Mouse (Mus musculus) macrophage (primary cell): Measurements from ENCODE around the gene Zfp512b. TPM values are rescaled to one million over a fixed set of nuclear protein-coding genes. Genes with fewer than 3 reads are reported as not detected.

Source experiments
- H3K27ac ChIP-seq: fragments of 350-480 bp; formaldehyde crosslinking; 2 replicates; pipeline ENCODE4 v1.9.0; 2021
- H3K36me3 ChIP-seq: fragments of 350-480 bp; formaldehyde crosslinking; 2 replicates; pipeline ENCODE4 v1.9.0; 2021; ENCODE audit errors: inconsistent target
- H3K4me3 ChIP-seq: fragments of 350-480 bp; formaldehyde crosslinking; 2 replicates; pipeline ENCODE4 v1.9.0; 2021; ENCODE audit errors: inconsistent target
- H3K79me2 ChIP-seq: fragments of 350-480 bp; formaldehyde crosslinking; 2 replicates; pipeline ENCODE4 v1.9.0; 2021; ENCODE audit errors: inconsistent target
- WGBS: methylation state at CpG from one replicate; pipeline ENCODE4 v1.1.7; 2026; ENCODE audit warnings: inconsistent platforms; ENCODE audit not compliant: missing documents; 5-methylcytosine and 5-hydroxymethylcytosine counted together
- polyA plus RNA-seq: library from polyadenylated mRNA; stranded (reverse); fragments of 250-400 nt; gene quantifications from 3 replicates; pipeline ENCODE4 v1.2.4, GENCODE M21; 2018; ENCODE audit warnings: inconsistent platforms

Zfp512b gene
- polyA plus RNA-seq, 1 experiment from 2014 or later: 6.7 TPM

- H3K36me3 ChIP-seq: no peaks in the 10 kb centered on the region
- 91% methylated on average over 6 of the region's 6 CpGs for WGBS
- H3K4me3 ChIP-seq: no peak overlapping the region
- peaks cover 2% of the 10 kb centered on the region for H3K79me2 ChIP-seq
- H3K27ac ChIP-seq: no peak overlapping the region
Observed at GRCm38 (mm10) chr2:181596221-181596960, 3.8 kb upstream of the Zfp512b start.

- WGBS: 90% methylated on average over 4 of the region's 4 CpGs
- H3K4me3 ChIP-seq: no peak overlapping the region
Observed at GRCm38 (mm10) chr2:181594946-181595696, 2.5 kb upstream of the Zfp512b start.

GRCm38 (mm10) chr2:181593937-181594336 is 1.3 kb upstream of the Zfp512b start:
- Histone ChIP-seq H3K79me2 (no peaks in the 10 kb centered on the region), H3K27ac (no peak overlapping the region), H3K36me3 (peaks cover 2% of the 10 kb centered on the region; the same call in 1 of the 2 replicates), H3K4me3 (no peak overlapping the region)

More at GRCm38 (mm10) chr2:181594946-181595696, 2.5 kb upstream of the Zfp512b start:
- H3K36me3 ChIP-seq: no peaks in the 10 kb centered on the region
- H3K27ac ChIP-seq: no peak overlapping the region
- no peaks in the 10 kb centered on the region for H3K79me2 ChIP-seq

GRCm38 (mm10) chr2:181593042-181593421 is 429 bp upstream of the Zfp512b start:
- Histone ChIP-seq H3K4me3 (peak overlapping the region; percentile 35), H3K79me2 (no peaks in the 10 kb centered on the region), H3K36me3 (peaks cover 8% of the 10 kb centered on the region; the same call in 1 of the 2 replicates), H3K27ac (no peak overlapping the region)
- WGBS: 14% methylated on average over 6 of the region's 6 CpGs

GRCm38 (mm10) chr2:181591528-181592085 is 996 bp downstream of the Zfp512b start, which contains the start of gene Prpf6:
TSS of gene Prpf6 (plus strand) at chr2:181591868.
- no peak within 1 kb of the TSS for H3K27ac ChIP-seq
- WGBS: 25% methylated on average over 5 of the region's 5 CpGs

GRCm38 (mm10) chr2:181590471-181590870 is 2.1 kb downstream of the Zfp512b start:
- 86% methylated on average over 5 of the region's 5 CpGs for WGBS

More at GRCm38 (mm10) chr2:181591528-181592085, 996 bp downstream of the Zfp512b start, which contains the start of gene Prpf6:
- peaks cover 20% of the 10 kb centered on the region for H3K36me3 ChIP-seq
- no peaks in the 10 kb centered on the region for H3K79me2 ChIP-seq
- H3K4me3 ChIP-seq: peak within 1 kb of the TSS; percentile 45

GRCm38 (mm10) chr2:181589732-181590105 is 2.9 kb downstream of the Zfp512b start:
- Histone ChIP-seq H3K27ac (no peak overlapping the region), H3K79me2 (no peaks in the 10 kb centered on the region), H3K36me3 (peaks cover 34% of the 10 kb centered on the region), H3K4me3 (no peak overlapping the region)
- WGBS: 94% methylated on average over 8 of the region's 9 CpGs

More at GRCm38 (mm10) chr2:181590471-181590870, 2.1 kb downstream of the Zfp512b start:
- no peak overlapping the region for H3K4me3 ChIP-seq
- no peaks in the 10 kb centered on the region for H3K79me2 ChIP-seq
- peaks cover 30% of the 10 kb centered on the region for H3K36me3 ChIP-seq
- H3K27ac ChIP-seq: no peak overlapping the region

GRCm38 (mm10) chr2:181589011-181589731 is 3.4 kb downstream of the Zfp512b start:
- 96% methylated on average over 10 of the region's 10 CpGs for WGBS
- no peak overlapping the region for H3K27ac ChIP-seq
- peaks cover 34% of the 10 kb centered on the region for H3K36me3 ChIP-seq

GRCm38 (mm10) chr2:181588229-181588780 is 4.3 kb downstream of the Zfp512b start:
- Histone ChIP-seq H3K79me2 (no peaks in the 10 kb centered on the region), H3K27ac (no peak overlapping the region), H3K4me3 (no peak overlapping the region), H3K36me3 (peaks cover 34% of the 10 kb centered on the region)
- WGBS: 87% methylated on average over 11 of the region's 11 CpGs

More at GRCm38 (mm10) chr2:181589011-181589731, 3.4 kb downstream of the Zfp512b start:
- no peak overlapping the region for H3K4me3 ChIP-seq
- H3K79me2 ChIP-seq: no peaks in the 10 kb centered on the region

- 92% methylated on average over 6 of the region's 6 CpGs for WGBS
- Histone ChIP-seq H3K79me2 (no peaks in the 10 kb centered on the region), H3K36me3 (peaks cover 34% of the 10 kb centered on the region), H3K27ac (no peak overlapping the region), H3K4me3 (no peak overlapping the region)
Observed at GRCm38 (mm10) chr2:181587796-181588195, 4.8 kb downstream of the Zfp512b start.

- H3K79me2 ChIP-seq: no peaks in the 10 kb centered on the region
- 93% methylated on average over 3 of the region's 3 CpGs for WGBS
- no peak overlapping the region for H3K27ac ChIP-seq
- peaks cover 34% of the 10 kb centered on the region for H3K36me3 ChIP-seq
- H3K4me3 ChIP-seq: no peak overlapping the region
Observed at GRCm38 (mm10) chr2:181586124-181586523, 6.5 kb downstream of the Zfp512b start.

- Histone ChIP-seq H3K4me3 (no peak overlapping the region), H3K79me2 (peaks cover 5% of the 10 kb centered on the region), H3K27ac (no peak overlapping the region), H3K36me3 (peaks cover 34% of the 10 kb centered on the region)
- WGBS: 87% methylated on average over 5 of the region's 5 CpGs
Observed at GRCm38 (mm10) chr2:181585506-181585905, 7.1 kb downstream of the Zfp512b start.

GRCm38 (mm10) chr2:181584411-181584942 is 8.1 kb downstream of the Zfp512b start, which contains the start of gene Uckl1:
TSS of gene Uckl1 (minus strand) at chr2:181584892.
- peaks cover 15% of the 10 kb centered on the region for H3K79me2 ChIP-seq
- H3K36me3 ChIP-seq: peaks cover 34% of the 10 kb centered on the region
- 95% methylated on average over 4 of the region's 4 CpGs for WGBS
- H3K27ac ChIP-seq: no peak within 1 kb of the TSS
- H3K4me3 ChIP-seq: no peak within 1 kb of the TSS
